Mouse (Mus musculus) olfactory bulb, adult 2 months (tissue): ENCODE measurements at regions not wholly inside any gene's neighbourhood (a gene's known extent, or its start where the extent isn't known, plus 50 kb on each side); places are given as distances from the start of the nearest gene placed in this dataset.
A peak's percentile ranks its signal among the peaks of the same experiment; 100 is the strongest.
"Not testable (repeated sequence)": the region's sequence is repeated elsewhere in the genome, so short reads cannot be mapped to it uniquely, and the experiment has no call there.

Experiments
- H3K27ac ChIP-seq: fragments of 200-500 bp; 2 replicates; pipeline ENCODE4 v1.5.1; 2012; ENCODE audit warnings: low read depth, low read length; ENCODE audit not compliant: insufficient read depth
- H3K4me1 ChIP-seq: fragments of 200-500 bp; 2 replicates; pipeline ENCODE4 v1.6.1; 2012; ENCODE audit warnings: low read length; ENCODE audit not compliant: control insufficient read depth, insufficient read depth
- H3K4me3 ChIP-seq: fragments of 200-500 bp; 2 replicates; pipeline ENCODE4 v1.5.1; 2012; ENCODE audit warnings: mild to moderate bottlenecking, low read depth, low read length, moderate library complexity; ENCODE audit not compliant: insufficient read depth
- CTCF ChIP-seq: fragments of 200-500 bp; IDR thresholded peaks from 2 replicates; pipeline ENCODE4 v1.5.1; 2012; ENCODE audit warnings: low read depth, mild to moderate bottlenecking, low read length, moderate library complexity; ENCODE audit not compliant: insufficient read depth
- POLR2A ChIP-seq: fragments of 200-500 bp; IDR thresholded peaks from 2 replicates; pipeline ENCODE4 v1.6.1; 2012; ENCODE audit warnings: mild to moderate bottlenecking, low read depth, low read length, moderate library complexity; ENCODE audit not compliant: insufficient read depth
- WGBS: fragments of 180-500 bp; shearing (Covaris S2); methylation state at CpG from one replicate; pipeline ENCODE4 v1.1.7; 2018; 5-methylcytosine and 5-hydroxymethylcytosine counted together

DNA sequence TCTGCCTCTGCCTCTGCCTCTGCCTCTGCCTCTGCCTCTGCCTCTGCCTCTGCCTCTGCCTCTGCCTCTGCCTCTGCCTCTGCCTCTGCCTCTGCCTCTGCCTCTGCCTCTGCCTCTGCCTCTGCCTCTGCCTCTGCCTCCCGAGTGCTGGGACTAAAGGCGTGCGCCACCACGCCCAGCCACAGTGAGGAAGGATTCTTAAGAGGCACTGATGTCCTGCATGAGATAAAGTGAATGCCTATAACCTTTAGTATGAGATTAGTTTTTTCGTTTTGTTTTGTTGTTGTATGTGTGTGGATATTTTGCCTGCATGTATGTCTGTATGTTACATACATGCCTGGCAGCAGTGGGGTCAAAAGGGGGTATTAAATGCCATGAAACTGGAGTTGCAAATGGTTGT lies 63.2 kb downstream of the Hlx start:
- 92% methylated on average over 5 of the region's 5 CpGs for WGBS
- not testable (repeated sequence) for H3K4me3 ChIP-seq, H3K4me1 ChIP-seq, H3K27ac ChIP-seq

DNA sequence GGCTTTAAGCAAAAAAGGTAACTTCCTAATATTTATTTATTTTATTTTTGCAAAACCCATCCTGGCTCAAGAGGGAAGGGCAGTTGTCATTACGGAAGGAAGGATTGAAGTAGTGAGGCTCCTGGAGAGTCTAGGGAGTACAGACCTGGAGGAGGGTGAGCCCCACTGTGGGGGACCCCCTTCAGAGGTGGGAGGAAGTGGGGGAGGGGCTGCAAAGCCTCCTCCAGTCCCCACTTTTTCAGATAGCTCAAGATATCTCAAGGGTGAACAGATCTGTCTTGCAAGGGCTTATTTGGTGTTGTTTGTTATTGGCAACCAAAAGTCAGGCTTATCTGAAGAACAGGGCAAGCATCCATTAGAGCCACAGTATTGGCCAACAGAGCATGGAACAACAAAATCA lies 64.0 kb downstream of the Hlx start:
- WGBS: 95% methylated on average over 1 of the region's 1 CpGs
- Histone ChIP-seq H3K27ac (no peak overlapping the region), H3K4me1 (no peaks in the 10 kb centered on the region), H3K4me3 (no peak overlapping the region)
- no peak for TF ChIP-seq POLR2A

DNA sequence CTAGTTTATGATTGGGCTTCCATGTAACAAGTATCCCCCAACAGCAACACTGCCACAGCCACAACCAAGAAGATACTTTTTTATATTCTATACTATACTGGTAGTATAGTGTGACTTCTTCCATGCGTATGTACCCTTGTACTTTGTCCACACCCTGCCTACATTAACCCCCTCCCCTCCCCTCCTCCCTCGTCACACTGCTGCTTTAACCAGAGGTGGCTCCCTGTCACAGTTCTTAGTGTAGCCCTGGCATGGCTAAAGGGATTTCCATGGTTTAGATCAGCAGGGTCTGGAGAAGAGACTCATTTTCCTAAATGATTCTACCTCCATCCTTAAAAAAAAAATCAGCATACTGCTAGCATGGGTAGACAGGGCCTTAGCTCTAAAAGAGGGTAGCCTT lies 64.4 kb downstream of the Hlx start:
- no peak for TF ChIP-seq CTCF
- TF ChIP-seq POLR2A: no peak
- no peak overlapping the region for H3K4me3 ChIP-seq
- WGBS: 75% methylated on average over 2 of the region's 2 CpGs
- no peaks in the 10 kb centered on the region for H3K4me1 ChIP-seq
- H3K27ac ChIP-seq: no peak overlapping the region

- H3K27ac ChIP-seq: no peak overlapping the region
- no peak overlapping the region for H3K4me3 ChIP-seq
- WGBS: 85% methylated on average over 12 of the region's 12 CpGs
- no peak for TF ChIP-seq CTCF
- no peak for TF ChIP-seq POLR2A
- no peaks in the 10 kb centered on the region for H3K4me1 ChIP-seq
Observed at GRCm38 (mm10) chr1:184665243-184665642, 67.2 kb downstream of the Hlx start.

GRCm38 (mm10) chr1:184664098-184664375 lies 68.4 kb downstream of the Hlx start:
- TF ChIP-seq POLR2A (no peak), CTCF (no peak)
- WGBS: 57% methylated on average over 5 of the region's 5 CpGs
- Histone ChIP-seq H3K4me3 (no peak overlapping the region), H3K27ac (no peak overlapping the region), H3K4me1 (no peaks in the 10 kb centered on the region)

- Histone ChIP-seq H3K4me3 (no peak overlapping the region), H3K27ac (no peak overlapping the region), H3K4me1 (no peaks in the 10 kb centered on the region)
- TF ChIP-seq POLR2A (no peak), CTCF (no peak)
- 66% methylated on average over 14 of the region's 14 CpGs for WGBS
Observed at GRCm38 (mm10) chr1:184663300-184664097, 68.9 kb downstream of the Hlx start.

GRCm38 (mm10) chr1:184650541-184651105 lies 81.8 kb downstream of the Hlx start:
- H3K4me1 ChIP-seq: no peaks in the 10 kb centered on the region
- TF ChIP-seq POLR2A (no peak), CTCF (no peak)
- WGBS: 45% methylated on average over 4 of the region's 4 CpGs
- H3K4me3 ChIP-seq: no peak overlapping the region
- peak overlapping the region; percentile 63; the same call in 1 of the 2 replicates for H3K27ac ChIP-seq

DNA sequence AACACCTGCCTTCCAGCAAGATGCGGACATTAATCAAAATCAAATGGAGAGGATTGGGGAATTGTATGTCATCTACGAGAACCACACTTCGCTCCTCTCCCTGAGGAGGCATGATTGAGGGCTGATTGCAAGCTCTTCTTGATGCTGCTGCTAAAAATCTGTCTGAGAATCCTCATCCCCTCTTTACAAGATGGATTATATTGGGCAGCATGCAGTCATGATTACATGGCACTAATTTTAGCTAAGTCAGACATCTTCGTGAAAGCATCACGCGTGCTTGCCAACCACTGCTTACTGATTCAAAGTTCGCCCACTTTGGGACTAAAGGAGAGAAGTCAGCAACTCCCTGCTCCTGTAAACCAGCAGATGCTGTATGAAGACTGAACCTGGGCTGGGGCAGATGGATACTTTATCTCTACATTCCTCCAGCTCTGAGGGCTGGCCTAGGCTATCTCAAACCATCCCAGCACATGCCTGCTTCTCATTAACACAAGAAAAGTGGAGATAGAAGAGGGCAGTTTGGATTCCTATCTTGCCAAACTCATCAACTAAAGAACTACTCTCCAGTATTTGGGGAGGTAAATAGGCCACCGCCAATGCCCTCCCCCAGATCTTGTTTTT lies 84.4 kb downstream of the Hlx start:
- no peak for TF ChIP-seq CTCF
- TF ChIP-seq POLR2A: no peak
- no peaks in the 10 kb centered on the region for H3K4me1 ChIP-seq
- H3K27ac ChIP-seq: no peak overlapping the region
- 79% methylated on average over 8 of the region's 8 CpGs for WGBS
- no peak overlapping the region for H3K4me3 ChIP-seq

DNA sequence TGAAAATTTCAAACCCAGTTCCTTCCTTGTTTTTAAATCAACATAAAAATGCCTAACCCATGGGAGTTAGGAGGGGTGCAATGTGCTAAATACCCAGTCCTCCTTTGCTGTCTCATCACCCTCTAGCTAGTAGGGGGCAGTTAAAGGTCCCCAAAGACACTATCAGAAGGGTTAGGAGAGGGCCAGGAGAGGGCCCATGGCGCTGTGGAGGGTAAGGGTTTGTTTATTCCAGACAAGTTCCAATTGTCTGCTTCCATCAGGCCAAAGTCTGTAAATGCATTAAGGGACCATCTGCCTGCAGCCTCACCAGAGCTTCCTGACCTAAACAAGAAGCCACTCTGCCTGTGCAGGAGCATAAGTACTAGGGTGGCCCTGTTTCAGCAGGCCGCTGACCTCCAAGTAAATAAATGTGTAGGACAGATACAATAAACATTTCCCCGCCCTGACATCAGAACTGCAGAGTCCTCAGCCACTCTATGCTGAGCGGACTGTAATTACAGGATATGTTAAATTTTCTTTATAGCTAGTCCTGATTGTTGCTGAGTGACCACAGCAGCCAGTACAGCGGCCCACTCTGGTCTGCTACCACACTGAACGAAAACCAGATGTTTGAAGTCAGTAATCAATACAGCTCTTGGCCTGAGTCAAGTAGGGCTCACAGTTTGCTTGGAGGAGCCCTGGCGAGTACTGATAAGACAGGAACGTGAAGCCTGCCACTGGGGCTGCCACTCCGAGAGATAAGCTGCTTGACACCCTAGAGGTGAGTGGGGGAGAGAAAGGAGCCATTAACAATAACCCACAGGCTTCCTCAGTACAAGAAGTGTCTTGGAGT lies 87.4 kb downstream of the Hlx start:
- H3K27ac ChIP-seq: no peak overlapping the region
- no peaks in the 10 kb centered on the region for H3K4me1 ChIP-seq
- TF ChIP-seq CTCF (no peak), POLR2A (no peak)
- WGBS: 80% methylated on average over 9 of the region's 9 CpGs
- no peak overlapping the region for H3K4me3 ChIP-seq
